Mouse (Mus musculus): ENCODE results near the gene Rps6kb1. TPM values are rescaled to one million over a fixed set of nuclear protein-coding genes. Genes with fewer than 3 reads are reported as not detected.

Rps6kb1 gene
- polyA plus RNA-seq, 1 experiment from 2014 or later = 50.7 TPM

DNA sequence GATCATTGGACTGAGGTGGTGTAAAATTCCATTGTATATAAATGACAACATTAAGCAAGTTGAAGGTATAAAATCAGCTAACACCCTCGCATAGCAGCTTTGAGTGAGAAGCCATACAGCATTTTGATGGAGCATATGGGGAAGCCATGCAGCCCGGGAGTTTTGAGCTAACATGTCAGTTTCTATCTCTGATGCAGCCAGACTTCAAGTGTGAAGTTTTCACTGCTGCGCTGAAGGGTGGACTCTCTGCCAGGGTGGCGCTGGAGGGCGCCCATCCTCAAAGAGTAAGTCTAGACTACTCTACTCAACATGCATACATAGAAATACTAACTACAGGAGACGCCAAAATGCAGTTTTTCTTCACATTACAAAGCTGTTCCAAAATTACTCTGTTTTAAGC is 87.1 kb downstream of the Rps6kb1 start:
- Histone ChIP-seq H3K4me1 (replicated peaks; ENCODE audit: control insufficient read depth, insufficient read depth, low read length) (no peaks in the 10 kb centered on the region), H3K4me2 (ENCODE audit: low read length) (no peak overlapping the region), H3K4me3 (ENCODE audit: low read depth, low read length) (no peak overlapping the region), H3K27me3 (replicated peaks; ENCODE audit: control insufficient read depth, insufficient read depth, low read length) (no peaks in the 10 kb centered on the region), H3K9me3 (ENCODE audit: control insufficient read depth, low read length) (no peaks in the 10 kb centered on the region), H3K36me3 (ENCODE audit: control insufficient read depth, insufficient read depth, low read length) (no peaks in the 10 kb centered on the region), H3K27ac (ENCODE audit: low read depth) (no peak overlapping the region), H3K9ac (ENCODE audit: low read length) (no peak overlapping the region)
- 79% methylated on average over 6 of the region's 6 CpGs for WGBS
- ATAC-seq (replicated peaks; ENCODE audit: low FRiP score, low TSS enrichment, low read depth) (no peak), DNase-seq (ENCODE audit: low spot score) (no peak)

DNA sequence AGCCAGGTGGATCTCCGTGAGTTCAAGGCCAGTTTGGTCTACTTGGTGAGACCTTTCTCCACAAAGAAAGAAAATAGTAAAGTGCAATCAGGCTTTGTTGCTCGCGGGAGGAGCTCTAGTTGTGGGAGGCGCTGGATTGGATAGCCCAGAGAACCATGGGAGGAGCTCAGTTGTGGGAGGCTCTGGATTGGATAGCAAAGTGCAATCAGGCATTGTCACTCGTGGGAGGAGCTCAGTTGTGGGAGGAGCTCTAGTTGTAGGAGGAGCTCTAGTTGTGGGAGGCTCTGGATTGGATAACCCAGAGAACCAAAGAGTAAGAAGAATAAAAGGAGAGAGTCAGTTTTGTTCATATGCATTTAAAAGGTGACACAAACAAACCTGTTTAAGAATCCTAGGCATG is 90.6 kb downstream of the Rps6kb1 start:
- no peak for ATAC-seq (replicated peaks; ENCODE audit: low FRiP score, low TSS enrichment, low read depth)
- Histone ChIP-seq H3K4me3 (ENCODE audit: low read depth, low read length) (no peak overlapping the region), H3K9me3 (ENCODE audit: control insufficient read depth, low read length) (no peaks in the 10 kb centered on the region), H3K27ac (ENCODE audit: low read depth) (no peak overlapping the region), H3K36me3 (ENCODE audit: control insufficient read depth, insufficient read depth, low read length) (no peaks in the 10 kb centered on the region), H3K4me1 (replicated peaks; ENCODE audit: control insufficient read depth, insufficient read depth, low read length) (no peaks in the 10 kb centered on the region), H3K9ac (ENCODE audit: low read length) (no peak overlapping the region), H3K4me2 (ENCODE audit: low read length) (no peak overlapping the region), H3K27me3 (replicated peaks; ENCODE audit: control insufficient read depth, insufficient read depth, low read length) (no peaks in the 10 kb centered on the region)
- DNase-seq (ENCODE audit: low spot score) = no peak
- WGBS = 93% methylated on average over 5 of the region's 5 CpGs

MicroRNA genes within 50 kb of the gene (microRNA counts, 519-probe panel; counts per million panel counts)
- microRNA mmu-miR-21 = 4,720 counts per million, percentile 78 among the panel's probes with 10 or more counts

Small RNA genes lying within 50 kb of the gene (microRNA-seq; reads per million reads assigned to microRNA genes)
- gene Mir21a = 21,143 reads per million, percentile 98 among the genes with 10 or more reads in this experiment

Other genes starting within 250 kb of the Rps6kb1 start
- 14.2 and 14.3 TPM in 2 replicates for gene Med13, start 187.2 kb downstream of the Rps6kb1 start, polyA plus RNA-seq (2014; fragmentation: Nextera tagmentation; extraction: Ambion mirVana)
- gene Rnft1, start 60.1 kb downstream of the Rps6kb1 start, polyA plus RNA-seq (2014; fragmentation: Nextera tagmentation; extraction: Ambion mirVana) = 49.5 and 53.2 TPM in 2 replicates
- gene Tubd1, start 186 bp upstream of the Rps6kb1 start, polyA plus RNA-seq (2014; fragmentation: Nextera tagmentation; extraction: Ambion mirVana) = 9.9 and 10.6 TPM in 2 replicates
- gene Vmp1, start 139.0 kb upstream of the Rps6kb1 start, polyA plus RNA-seq (2014; fragmentation: Nextera tagmentation; extraction: Ambion mirVana) = 133 and 140 TPM in 2 replicates
- 35.4 and 39.2 TPM in 2 replicates for gene Ptrh2, start 139.2 kb upstream of the Rps6kb1 start, polyA plus RNA-seq (2014; fragmentation: Nextera tagmentation; extraction: Ambion mirVana)
- gene Cltc, start 212.8 kb upstream of the Rps6kb1 start, polyA plus RNA-seq (2014; fragmentation: Nextera tagmentation; extraction: Ambion mirVana) = 177 and 190 TPM in 2 replicates